Mouse (Mus musculus) liver, adult 2 months (tissue): ENCODE data around the gene Nr1h5. TPM values are rescaled to one million over a fixed set of nuclear protein-coding genes. Genes with fewer than 3 reads are reported as not detected.

ENCODE experiments used
- DNase-seq: peaks from one replicate; pipeline ENCODE4 v3.0.0-alpha.2; 2011; ENCODE audit warnings: low read depth, low spot score; ENCODE audit errors: extremely low read depth
- H3K27ac ChIP-seq: fragments of 200-500 bp; replicated peaks from 2 replicates; pipeline ENCODE4 v1.5.1; 2012; ENCODE audit warnings: low read depth, mild to moderate bottlenecking, control low read depth, inconsistent platforms, low read length; ENCODE audit not compliant: insufficient read depth
- H3K27me3 ChIP-seq: fragments of 200-500 bp; 2 replicates; pipeline ENCODE4 v1.6.1; 2012; ENCODE audit warnings: mild to moderate bottlenecking, moderate library complexity, low read length, inconsistent platforms; ENCODE audit not compliant: control insufficient read depth, insufficient read depth
- H3K36me3 ChIP-seq: fragments of 200-500 bp; 2 replicates; pipeline ENCODE4 v1.6.1; 2012; ENCODE audit warnings: low read length, inconsistent platforms; ENCODE audit not compliant: control insufficient read depth, insufficient read depth
- H3K4me1 ChIP-seq: fragments of 200-500 bp; 2 replicates; pipeline ENCODE4 v1.6.1; 2011; ENCODE audit warnings: low read length; ENCODE audit not compliant: control insufficient read depth, insufficient read depth
- H3K4me3 ChIP-seq: fragments of 200-500 bp; 2 replicates; pipeline ENCODE4 v1.5.1; 2011; ENCODE audit warnings: low read depth, mild to moderate bottlenecking, control low read depth, low read length, moderate library complexity; ENCODE audit not compliant: insufficient read depth
- H3K79me2 ChIP-seq: fragments of 200-500 bp; 2 replicates; pipeline ENCODE4 v1.6.1; 2012; ENCODE audit warnings: inconsistent platforms, mild to moderate bottlenecking, low read length, moderate library complexity; ENCODE audit not compliant: control insufficient read depth, insufficient read depth
- H3K9ac ChIP-seq: fragments of 200-500 bp; 2 replicates; pipeline ENCODE4 v1.6.1; 2012; ENCODE audit warnings: low read depth, mild to moderate bottlenecking, control low read depth, inconsistent platforms, low read length
- CTCF ChIP-seq: fragments of 200-500 bp; IDR thresholded peaks from 2 replicates; pipeline ENCODE4 v1.5.1; 2011; ENCODE audit warnings: low read depth, low read length, control low read depth
- POLR2A ChIP-seq: fragments of 200-500 bp; IDR thresholded peaks from 2 replicates; pipeline ENCODE4 v1.6.1; 2011; ENCODE audit warnings: low read length, control low read depth; ENCODE audit not compliant: insufficient read depth; ENCODE audit errors: extremely low read depth
- WGBS: fragments of 180-500 bp; shearing (Covaris S2); methylation state at CpG from one replicate; pipeline ENCODE4 v1.1.7; 2018; 5-methylcytosine and 5-hydroxymethylcytosine counted together
- polyA plus RNA-seq: library from polyadenylated mRNA; depleted of rRNA; stranded (reverse); fragments of >200 nt; gene quantifications from 2 replicates; pipeline ENCODE4 v1.2.3, GENCODE M21; 2012; rRNA removed
- total RNA-seq: library from RNA; depleted of rRNA; stranded (reverse); fragments of >200 nt; gene quantifications from 2 replicates; pipeline ENCODE4 v1.2.3, GENCODE M21; 2014; rRNA removed

Gene Nr1h5
- total and polyA plus RNA-seq, 2 experiments, result 0.94 to 3.0 TPM

- no peaks in the 10 kb centered on the region for H3K36me3 ChIP-seq
- H3K9ac ChIP-seq, result no peak overlapping the region
- H3K4me3 ChIP-seq, result no peak overlapping the region
- no peak overlapping the region for H3K27ac ChIP-seq
- H3K4me1 ChIP-seq, result no peaks in the 10 kb centered on the region
- H3K79me2 ChIP-seq, result no peaks in the 10 kb centered on the region
- no peak for TF ChIP-seq CTCF
- TF ChIP-seq POLR2A, result no peak
- WGBS, result 95% methylated on average over 1 of the region's 1 CpGs
- H3K27me3 ChIP-seq, result no peaks in the 10 kb centered on the region
- DNase-seq, result no peak
These were observed 25.8 kb downstream of the Nr1h5 start for GRCm38 (mm10) chr3:102938100-102938499.

GRCm38 (mm10) chr3:102935451-102936354, 28.2 kb downstream of the Nr1h5 start, which contains the start of gene Sycp1:
TSS of gene Sycp1 (minus strand) at chr3:102936100.
- WGBS, result 93% methylated on average over 78 of the region's 78 CpGs
- H3K27me3 ChIP-seq, result no peaks in the 10 kb centered on the region
- no peak within 1 kb of the TSS for H3K9ac ChIP-seq
- no peaks in the 10 kb centered on the region for H3K79me2 ChIP-seq
- H3K36me3 ChIP-seq, result no peaks in the 10 kb centered on the region
- TF ChIP-seq POLR2A (no peak), CTCF (no peak)
- H3K4me3 ChIP-seq, result no peak within 1 kb of the TSS
- no peak within 1 kb of the TSS for H3K27ac ChIP-seq
- no peaks in the 10 kb centered on the region for H3K4me1 ChIP-seq
- DNase-seq, result no peak

- H3K36me3 ChIP-seq, result no peaks in the 10 kb centered on the region
- DNase-seq, result no peak
- no peak overlapping the region for H3K27ac ChIP-seq
- H3K9ac ChIP-seq, result no peak overlapping the region
- no peaks in the 10 kb centered on the region for H3K4me1 ChIP-seq
- H3K27me3 ChIP-seq, result no peaks in the 10 kb centered on the region
- no peaks in the 10 kb centered on the region for H3K79me2 ChIP-seq
- TF ChIP-seq CTCF (no peak), POLR2A (no peak)
- WGBS, result 96% methylated on average over 1 of the region's 1 CpGs
- H3K4me3 ChIP-seq, result no peak overlapping the region
These were observed 64.8 kb downstream of the Nr1h5 start for GRCm38 (mm10) chr3:102899136-102899535.

Other genes starting within 250 kb of the Nr1h5 start
- 1.4 and 2.7 TPM in 2 replicates for gene Tspan2, start 229.6 kb downstream of the Nr1h5 start, total RNA-seq
- gene Tspan2, start 229.6 kb downstream of the Nr1h5 start, polyA plus RNA-seq, result 0.34 and 0.36 TPM in 2 replicates
- not detected in 2 replicates for gene Tshb, start 181.4 kb downstream of the Nr1h5 start, total RNA-seq
- gene Tshb, start 181.4 kb downstream of the Nr1h5 start, polyA plus RNA-seq, result not detected in 2 replicates
- not detected in 2 replicates for gene Sycp1, start 28.0 kb downstream of the Nr1h5 start, total RNA-seq
- not detected in 2 replicates for gene Sycp1, start 28.0 kb downstream of the Nr1h5 start, polyA plus RNA-seq
- 7.7 and 7.9 TPM in 2 replicates for gene Sike1, start 31.6 kb upstream of the Nr1h5 start, total RNA-seq
- gene Sike1, start 31.6 kb upstream of the Nr1h5 start, polyA plus RNA-seq, result 6.0 and 6.8 TPM in 2 replicates
- gene Csde1, start 56.3 kb upstream of the Nr1h5 start, total RNA-seq, result 210 and 237 TPM in 2 replicates
- gene Csde1, start 56.3 kb upstream of the Nr1h5 start, polyA plus RNA-seq, result 16.7 and 17.9 TPM in 2 replicates
- gene Nras, start 94.2 kb upstream of the Nr1h5 start, total RNA-seq, result 12.1 and 12.6 TPM in 2 replicates
- gene Nras, start 94.2 kb upstream of the Nr1h5 start, polyA plus RNA-seq, result 6.9 and 7.1 TPM in 2 replicates
- 0.46 TPM in 1 of 2 replicates, not detected in the other for gene Ampd1, start 109.9 kb upstream of the Nr1h5 start, total RNA-seq
- gene Ampd1, start 109.9 kb upstream of the Nr1h5 start, polyA plus RNA-seq, result not detected in 2 replicates
- 0.47 and 0.55 TPM in 2 replicates for gene Dennd2c, start 138.5 kb upstream of the Nr1h5 start, total RNA-seq
- 0.07 and 0.09 TPM in 2 replicates for gene Dennd2c, start 138.5 kb upstream of the Nr1h5 start, polyA plus RNA-seq
- 28.3 and 28.7 TPM in 2 replicates for gene Bcas2, start 207.5 kb upstream of the Nr1h5 start, total RNA-seq
- gene Bcas2, start 207.5 kb upstream of the Nr1h5 start, polyA plus RNA-seq, result 13.4 and 15.9 TPM in 2 replicates